Mouse (Mus musculus): Measurements from ENCODE around the gene H2afy.

GRCm38 (mm10) chr13:56081656-56082055 is 54.5 kb downstream of the H2afy start:
- TF ChIP-seq CTCF (IDR thresholded peaks at IDR 0.05; ENCODE audit: control insufficient read depth, insufficient read depth, insufficient replicate concordance, low read depth, low read length) = no peak
- no peak for TF ChIP-seq POLR2A (IDR thresholded peaks at IDR 0.05; ENCODE audit: control insufficient read depth, low read depth, low read length)
